Mouse (Mus musculus) intestine, postnatal 0 days (tissue): ENCODE data around the gene Tmem179. TPM values are rescaled to one million over a fixed set of nuclear protein-coding genes. Genes with fewer than 3 reads are reported as not detected.

Source experiments
- ATAC-seq: fragments of 200-750 bp; cut with Nextera tagmentation; 2 replicates; pipeline ENCODE4 v1.8.0; 2017; ENCODE audit warnings: mild to moderate bottlenecking, moderate TSS enrichment, moderate library complexity
- H3K27ac ChIP-seq: fragments of 300-500 bp; sonication (generic); 2 replicates; pipeline ENCODE4 v1.5.1; 2014; ENCODE audit warnings: mild to moderate bottlenecking, low read depth, low read length, moderate library complexity
- H3K27me3 ChIP-seq: fragments of 300-500 bp; sonication (generic); replicated peaks from 2 replicates; pipeline ENCODE4 v1.6.1; 2014; ENCODE audit warnings: low read length, mixed read lengths; ENCODE audit not compliant: control insufficient read depth, insufficient read depth
- H3K36me3 ChIP-seq: fragments of 300-500 bp; sonication (generic); 2 replicates; pipeline ENCODE4 v1.6.1; 2014; ENCODE audit warnings: mild to moderate bottlenecking, moderate library complexity; ENCODE audit not compliant: control insufficient read depth, insufficient read depth
- H3K4me1 ChIP-seq: fragments of 300-500 bp; sonication (generic); replicated peaks from 2 replicates; pipeline ENCODE4 v1.6.1; 2014; ENCODE audit warnings: antibody characterized with exemption, low read length, mixed read lengths; ENCODE audit not compliant: control insufficient read depth, insufficient read depth
- H3K4me2 ChIP-seq: fragments of 300-500 bp; sonication (generic); replicated peaks from 2 replicates; pipeline ENCODE4 v1.6.1; 2014; ENCODE audit warnings: low read depth, mild to moderate bottlenecking, moderate library complexity
- H3K4me3 ChIP-seq: fragments of 300-500 bp; sonication (generic); 2 replicates; pipeline ENCODE4 v1.5.1; 2014; ENCODE audit warnings: low read depth, low read length
- H3K9ac ChIP-seq: fragments of 300-500 bp; sonication (generic); 2 replicates; pipeline ENCODE4 v1.6.1; 2014; ENCODE audit warnings: mild to moderate bottlenecking, low read depth, low read length
- H3K9me3 ChIP-seq: fragments of 300-500 bp; sonication (generic); 2 replicates; pipeline ENCODE4 v1.6.1; 2016; ENCODE audit warnings: mixed run types; ENCODE audit not compliant: control insufficient read depth
- CTCF ChIP-seq: sonication (generic); IDR thresholded peaks from 2 replicates; pipeline ENCODE4 v1.5.1; 2016; ENCODE audit warnings: low read depth, mild to moderate bottlenecking, control low read depth, antibody characterized with exemption, moderate library complexity
- WGBS: fragments of 180-500 bp; shearing (Covaris S2); extraction: QIAGEN DNeasy Blood & Tissue Kit; methylation state at CpG from one replicate; pipeline ENCODE4 v1.1.7; 2014; 5-methylcytosine and 5-hydroxymethylcytosine counted together
- polyA plus RNA-seq: library from polyadenylated mRNA; unstranded; fragments of >200 nt; fragmentation: Nextera tagmentation; extraction: Ambion mirVana; gene quantifications from 2 replicates; pipeline ENCODE4 v1.2.1, GENCODE M21; 2015

Tmem179 gene
- polyA plus RNA-seq, 1 experiment from 2014 or later, result 1.8 TPM

DNA sequence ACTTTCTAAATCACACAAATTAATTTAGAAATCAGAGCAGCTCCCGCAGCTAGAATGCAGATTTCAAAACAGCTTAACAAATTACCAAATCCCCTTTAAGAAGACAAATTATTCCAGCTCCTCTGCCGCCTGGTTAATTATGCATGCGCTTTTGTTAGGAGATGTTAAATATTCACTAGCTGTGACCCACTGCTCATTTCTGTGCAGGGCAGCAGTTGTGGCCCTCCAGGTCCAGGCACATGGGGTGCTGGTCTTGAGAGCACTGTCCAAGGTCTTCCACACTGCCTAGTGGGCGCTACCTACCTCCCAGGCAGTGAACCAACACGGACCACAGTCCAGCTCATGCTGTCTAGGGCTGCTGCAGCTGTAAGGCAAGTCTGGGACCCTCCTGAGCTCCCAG, 46.3 kb downstream of the Tmem179 start:
- peaks cover 3% of the 10 kb centered on the region for H3K4me1 ChIP-seq

GRCm38 (mm10) chr12:112469393-112469792, 47.2 kb downstream of the Tmem179 start:
- peaks cover 3% of the 10 kb centered on the region for H3K4me1 ChIP-seq
- TF ChIP-seq CTCF, result no peak
- no peak overlapping the region for H3K4me2 ChIP-seq
- no peak for ATAC-seq
- no peaks in the 10 kb centered on the region for H3K9me3 ChIP-seq
- no peak overlapping the region for H3K27ac ChIP-seq
- peaks cover 11% of the 10 kb centered on the region; the same call in 1 of the 2 replicates for H3K27me3 ChIP-seq
- 92% methylated on average over 7 of the region's 7 CpGs for WGBS
- H3K4me3 ChIP-seq, result no peak overlapping the region
- H3K36me3 ChIP-seq, result no peaks in the 10 kb centered on the region
- H3K9ac ChIP-seq, result no peak overlapping the region

More for the DNA sequence above, 46.3 kb downstream of the Tmem179 start:
- no peak for TF ChIP-seq CTCF
- ATAC-seq, result no peak
- no peaks in the 10 kb centered on the region for H3K36me3 ChIP-seq
- WGBS, result 72% methylated on average over 5 of the region's 5 CpGs
- H3K27ac ChIP-seq, result no peak overlapping the region
- H3K9me3 ChIP-seq, result no peaks in the 10 kb centered on the region
- no peak overlapping the region for H3K9ac ChIP-seq
- H3K4me3 ChIP-seq, result no peak overlapping the region
- H3K27me3 ChIP-seq, result peaks cover 11% of the 10 kb centered on the region; the same call in 1 of the 2 replicates
- H3K4me2 ChIP-seq, result no peak overlapping the region

- Histone ChIP-seq H3K4me1 (peaks cover 5% of the 10 kb centered on the region), H3K27me3 (no peaks in the 10 kb centered on the region), H3K4me2 (no peak overlapping the region), H3K4me3 (no peak overlapping the region), H3K27ac (no peak overlapping the region), H3K9me3 (no peaks in the 10 kb centered on the region), H3K36me3 (no peaks in the 10 kb centered on the region), H3K9ac (no peak overlapping the region)
- no peak for TF ChIP-seq CTCF
- no peak for ATAC-seq
- 69% methylated on average over 10 of the region's 10 CpGs for WGBS
Measured at GRCm38 (mm10) chr12:112467387-112467786, 49.2 kb downstream of the Tmem179 start.

DNA sequence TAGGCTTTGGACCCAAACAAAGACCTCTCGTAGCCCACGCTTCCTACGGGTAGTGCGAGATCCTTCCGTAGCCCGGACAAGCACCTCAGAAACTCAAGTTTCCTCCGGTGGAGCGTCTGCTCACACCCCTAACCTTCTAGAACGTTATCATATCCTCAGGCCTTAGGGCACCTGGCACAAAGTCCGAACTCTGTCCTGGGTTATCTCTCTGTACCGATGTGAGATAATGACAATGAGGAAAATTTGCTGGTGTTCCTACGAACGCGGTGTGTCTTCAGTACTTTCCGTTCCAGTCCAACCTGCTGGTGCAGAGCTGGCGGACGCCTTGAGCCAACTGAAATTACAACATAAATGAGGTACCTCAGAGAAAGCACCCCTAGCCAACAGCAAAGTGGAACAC, 50.6 kb downstream of the Tmem179 start:
- Histone ChIP-seq H3K9ac (0 out of 2 replicates have a peak overlapping the region, but pooled peaks have one; percentile 34), H3K4me3 (no peak overlapping the region), H3K27ac (peak overlapping the region; percentile 35; the same call in 1 of the 2 replicates), H3K9me3 (no peaks in the 10 kb centered on the region), H3K4me2 (no peak overlapping the region), H3K36me3 (no peaks in the 10 kb centered on the region), H3K4me1 (peaks cover 8% of the 10 kb centered on the region), H3K27me3 (no peaks in the 10 kb centered on the region)
- ATAC-seq, result peak; percentile 70
- WGBS, result 56% methylated on average over 17 of the region's 17 CpGs
- no peak for TF ChIP-seq CTCF

DNA sequence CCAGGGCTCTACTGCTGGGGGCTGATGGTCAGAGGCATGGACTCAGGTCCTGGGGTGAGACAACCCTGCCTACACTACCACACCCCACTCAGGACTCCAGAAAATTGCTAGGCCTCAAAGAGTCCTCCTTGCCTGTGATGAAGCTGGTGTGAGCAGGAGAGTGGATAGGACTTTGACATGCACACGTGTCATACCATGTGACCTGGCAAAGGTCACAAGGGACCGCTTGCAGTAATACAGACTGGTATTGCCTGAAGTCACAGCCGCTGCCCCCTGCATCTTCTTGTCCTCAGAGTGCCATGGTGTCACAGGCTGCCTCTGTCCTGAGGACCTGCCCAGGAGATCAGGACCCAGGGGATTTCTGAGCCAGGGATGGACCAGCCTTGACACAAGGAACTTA, 52.0 kb downstream of the Tmem179 start:
- no peak for TF ChIP-seq CTCF
- H3K9me3 ChIP-seq, result no peaks in the 10 kb centered on the region
- H3K36me3 ChIP-seq, result no peaks in the 10 kb centered on the region
- H3K27me3 ChIP-seq, result no peaks in the 10 kb centered on the region
- H3K4me1 ChIP-seq, result peaks cover 8% of the 10 kb centered on the region
- peak; percentile 47 for ATAC-seq
- no peak overlapping the region; the same call in 1 of the 2 replicates for H3K27ac ChIP-seq
- H3K4me2 ChIP-seq, result no peak overlapping the region
- no peak overlapping the region for H3K9ac ChIP-seq
- 50% methylated on average over 3 of the region's 3 CpGs for WGBS
- no peak overlapping the region for H3K4me3 ChIP-seq

DNA sequence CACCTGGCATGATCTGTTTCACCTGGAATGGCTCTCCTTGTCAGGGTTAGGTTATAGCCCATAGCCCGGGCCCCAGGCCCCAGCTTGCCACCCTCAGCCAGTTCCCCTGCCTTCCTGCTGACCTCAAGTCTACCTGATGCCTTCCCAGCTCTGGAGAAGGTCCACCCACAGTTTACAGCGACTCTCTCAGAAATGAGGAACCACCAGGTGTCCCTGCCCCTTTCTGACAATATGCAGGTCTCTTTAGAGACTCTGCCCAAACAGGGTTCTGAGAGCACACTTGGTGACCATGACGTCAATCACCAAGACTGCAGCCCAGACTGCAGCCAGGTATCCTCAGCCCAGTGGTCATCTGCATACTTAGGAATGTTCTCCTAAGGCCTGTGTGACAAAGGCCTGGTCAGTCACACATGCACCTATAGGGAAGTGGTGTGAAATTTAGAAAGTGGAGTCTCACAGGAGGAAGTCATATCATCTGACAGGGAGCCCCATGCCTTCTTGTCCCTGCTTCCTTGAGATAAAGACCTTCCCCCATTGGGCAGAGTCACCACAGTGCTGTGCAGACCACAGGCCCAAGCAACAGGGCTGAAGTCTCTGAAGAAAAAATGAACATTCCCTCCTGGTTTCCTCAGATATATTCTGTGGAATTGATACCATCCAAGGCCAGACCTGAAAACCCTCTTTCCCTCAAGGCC, 52.6 kb downstream of the Tmem179 start:
- Histone ChIP-seq H3K27me3 (no peaks in the 10 kb centered on the region), H3K27ac (no peak overlapping the region), H3K4me1 (peaks cover 8% of the 10 kb centered on the region), H3K36me3 (no peaks in the 10 kb centered on the region), H3K9me3 (no peaks in the 10 kb centered on the region), H3K4me2 (no peak overlapping the region), H3K9ac (no peak overlapping the region), H3K4me3 (no peak overlapping the region)
- WGBS, result 70% methylated on average over 3 of the region's 3 CpGs
- no peak for ATAC-seq
- TF ChIP-seq CTCF, result no peak
